Comparison of ENCODE assay signal across 16 mouse cellular contexts in genomic region chr4:33580491-33580890, GRCm38 (mm10).
"Had no signal": no experiment of that assay in that cellular context is flagged by ENCODE, and none has a peak within 500 bp of the region (broad histone marks: within the 10 kb centered on the region; RNA-seq: fewer than 3 reads in every experiment).

No protein-coding gene starts in this region.

- H3K4me2 ChIP-seq: lung, embryonic 15.5 days; midbrain, embryonic 13.5 days; midbrain, embryonic 15.5 days; neural tube, embryonic 12.5 days; stomach, embryonic 15.5 days had no signal

- DNase-seq: liver, postnatal 0 days; lung, adult 2 months; lung, postnatal 14 days; lung, postnatal 36 days; right cerebral cortex, postnatal 14 days; thymus, adult 2 months; thymus, postnatal 25 days had no signal

- H3K36me3 ChIP-seq: lung, embryonic 15.5 days; midbrain, embryonic 13.5 days; midbrain, embryonic 15.5 days; neural tube, embryonic 12.5 days; stomach, embryonic 15.5 days had no signal

- H3K9me3 ChIP-seq: lung, embryonic 15.5 days; midbrain, embryonic 15.5 days; neural tube, embryonic 12.5 days had no signal

- H3K27ac ChIP-seq: lung, embryonic 15.5 days; macrophage; midbrain, embryonic 13.5 days; midbrain, embryonic 15.5 days; neural tube, embryonic 12.5 days; stomach, embryonic 15.5 days; stomach, postnatal 0 days had no signal

- H3K4me3 ChIP-seq: lung, embryonic 15.5 days; megakaryocyte, embryonic 14.5 days; midbrain, embryonic 13.5 days; midbrain, embryonic 15.5 days; neural tube, embryonic 12.5 days; stomach, embryonic 15.5 days had no signal

- H3K4me1 ChIP-seq: lung, embryonic 15.5 days; megakaryocyte, embryonic 14.5 days; midbrain, embryonic 13.5 days; midbrain, embryonic 15.5 days; neural tube, embryonic 12.5 days; stomach, embryonic 15.5 days had no signal

- H3K9ac ChIP-seq: liver, postnatal 0 days; lung, embryonic 15.5 days; midbrain, embryonic 13.5 days; midbrain, embryonic 15.5 days; neural tube, embryonic 12.5 days; stomach, embryonic 15.5 days had no signal

- H3K27me3 ChIP-seq: lung, embryonic 15.5 days; midbrain, embryonic 13.5 days; midbrain, embryonic 15.5 days; neural tube, embryonic 12.5 days; stomach, embryonic 15.5 days had no signal

- ATAC-seq: liver, postnatal 0 days; lung, postnatal 0 days; midbrain, embryonic 13.5 days; midbrain, embryonic 15.5 days had no signal
